Mouse (Mus musculus) thymus, postnatal 36 days (tissue): ENCODE data around the gene Spc25.

Experiments
- DNase-seq, 2 experiments: peaks; one replicate each; pipeline ENCODE4 v3.0.0; 2022; ENCODE audit warnings: mixed read lengths in 2 of 2

Gene Spc25

DNA sequence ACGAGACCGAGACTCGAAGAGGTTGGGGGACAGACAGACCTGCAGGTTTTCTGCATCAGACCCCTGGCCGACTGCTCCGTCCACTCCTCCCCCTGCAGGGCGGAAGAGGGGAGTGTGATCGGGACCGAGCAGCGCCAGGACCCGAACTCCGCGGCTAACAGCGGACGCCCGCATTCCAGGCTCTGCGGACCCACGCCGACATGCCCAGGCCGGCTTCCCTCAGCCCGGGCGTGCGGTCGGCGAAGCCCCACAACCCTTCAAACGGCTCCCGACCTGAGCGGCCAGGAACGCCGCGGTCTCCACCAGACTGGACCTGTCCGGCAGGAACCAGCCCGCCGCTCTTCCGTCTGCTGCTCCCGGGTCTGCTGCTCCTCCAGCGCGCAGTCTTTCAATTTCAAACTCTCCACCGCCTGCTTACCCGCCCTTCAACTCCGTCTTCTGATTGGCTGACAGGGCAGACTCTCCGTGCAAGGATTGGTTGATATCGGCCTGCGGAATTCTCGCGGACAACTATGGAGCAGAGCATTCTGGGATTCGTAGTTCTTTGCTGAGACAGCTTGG is at the start of gene Spc25:
Gene Spc25, minus strand, starts transcription at position 404 of the 561 bp plus-strand sequence.
- DNase-seq: peak; percentile 85 to 91

DNA sequence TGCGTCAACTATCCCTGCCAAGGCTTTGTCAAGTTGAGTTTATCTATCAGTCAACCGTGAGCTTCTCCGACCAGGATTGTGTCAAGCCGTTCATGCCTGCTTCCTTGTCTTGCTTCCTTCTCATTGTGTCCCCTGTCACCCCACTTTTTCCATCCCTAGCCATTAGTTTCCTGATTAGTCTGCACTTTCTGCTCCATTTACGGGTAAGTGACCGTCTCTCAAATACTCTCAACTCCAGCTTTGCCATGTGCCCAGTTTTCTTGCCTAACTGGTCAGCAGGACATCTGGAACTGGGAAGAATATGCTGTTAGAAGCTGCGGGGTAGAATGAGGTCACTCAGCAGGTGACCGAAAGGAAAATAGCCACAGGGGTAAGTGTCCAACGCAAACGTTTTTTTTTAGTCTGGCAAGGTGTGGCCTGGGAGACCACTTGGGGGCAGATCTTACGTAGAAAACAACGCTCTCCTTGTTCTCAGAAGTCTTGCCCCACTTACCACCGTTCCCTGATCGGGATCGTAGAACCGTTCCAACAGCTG is 42.3 kb upstream of the Spc25 start:
- no peak for DNase-seq

DNA sequence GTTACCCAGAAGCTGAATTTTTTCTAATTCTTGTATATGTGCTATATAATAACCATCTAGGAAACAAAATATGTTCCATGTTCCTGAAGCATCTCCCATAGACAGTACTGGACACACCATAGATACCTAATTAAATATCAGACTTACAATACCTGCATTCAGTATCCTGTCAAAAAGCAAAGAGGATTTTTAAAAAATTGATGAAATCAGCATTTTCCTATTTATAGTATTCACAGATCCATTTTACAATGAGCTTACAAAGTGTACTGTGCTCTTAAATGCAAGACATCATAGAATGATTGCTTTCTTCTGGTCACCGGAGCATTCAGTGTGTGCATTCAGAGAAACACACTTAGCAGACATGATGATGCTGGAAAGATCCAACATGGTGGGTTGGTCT is 41.1 kb upstream of the Spc25 start:
- DNase-seq: no peak

DNA sequence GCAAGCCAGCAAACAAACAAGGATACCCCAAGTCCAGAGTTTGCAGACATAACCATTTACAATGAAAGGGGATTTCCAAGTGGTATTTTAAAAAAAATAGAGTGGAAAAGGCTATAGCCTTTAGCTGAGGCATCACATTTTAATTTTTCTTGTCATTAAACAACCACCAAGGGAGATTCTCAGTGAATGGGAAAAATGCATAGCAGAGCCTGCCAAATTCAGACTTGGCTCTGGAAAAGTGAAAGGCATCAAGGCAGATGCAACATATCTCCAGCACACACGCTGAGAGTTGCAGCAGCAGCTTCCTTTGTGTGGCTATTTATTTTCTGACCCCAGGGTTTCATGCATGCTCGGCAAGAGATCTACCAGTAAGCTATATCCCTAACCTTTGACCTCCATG is 38.9 kb upstream of the Spc25 start:
- no peak for DNase-seq

DNA sequence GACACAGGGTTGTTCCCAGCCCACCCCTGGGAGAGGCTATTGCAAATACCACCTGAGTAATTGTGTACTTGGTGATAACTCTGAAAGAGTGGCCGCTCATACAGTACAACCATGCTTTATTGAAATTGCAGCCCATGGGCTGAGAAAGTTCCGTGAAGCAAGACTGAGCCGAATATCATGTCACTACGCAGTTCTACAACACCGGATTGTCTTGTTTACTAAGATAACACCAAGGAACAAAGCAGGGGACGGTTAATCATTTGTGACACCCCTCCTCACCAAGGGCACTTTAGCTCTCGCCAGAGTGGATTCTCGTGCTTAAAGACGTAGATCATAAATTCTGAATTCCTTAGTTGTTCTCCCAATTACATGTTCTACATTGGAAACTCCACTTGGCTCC is 33.3 kb upstream of the Spc25 start:
- no peak for DNase-seq

DNA sequence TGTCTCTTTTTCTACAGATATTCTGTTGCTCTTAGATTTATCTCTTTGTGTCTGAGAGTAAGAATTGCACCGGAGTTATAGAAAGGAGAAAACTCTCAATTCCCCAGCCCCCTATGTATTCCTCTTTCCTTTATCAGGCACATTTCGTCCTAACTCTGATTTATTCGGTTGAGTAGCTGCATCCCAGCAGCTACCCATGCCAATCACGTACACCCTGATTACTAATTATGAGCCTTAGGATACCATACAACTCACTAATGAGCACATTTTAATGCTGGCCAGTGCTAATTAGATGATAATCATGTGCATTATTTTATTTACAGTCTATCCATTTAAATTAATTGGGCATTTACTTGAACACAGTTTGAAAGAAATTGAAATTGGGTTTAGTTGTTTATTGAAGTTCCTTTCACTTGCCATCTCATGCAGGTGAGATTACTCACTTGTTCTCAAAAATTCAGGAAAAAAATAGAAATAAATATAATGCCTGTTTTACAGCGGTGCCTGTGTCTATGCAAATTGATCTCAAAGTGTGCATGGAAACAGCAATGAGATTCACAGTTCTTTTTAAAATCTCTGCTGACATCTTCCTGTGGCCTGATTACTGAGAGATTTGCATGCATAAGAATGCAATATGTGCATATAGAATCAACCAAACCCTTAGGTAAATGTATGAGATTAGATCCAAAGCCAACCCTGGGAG is 29.1 kb upstream of the Spc25 start:
- no peak for DNase-seq

DNA sequence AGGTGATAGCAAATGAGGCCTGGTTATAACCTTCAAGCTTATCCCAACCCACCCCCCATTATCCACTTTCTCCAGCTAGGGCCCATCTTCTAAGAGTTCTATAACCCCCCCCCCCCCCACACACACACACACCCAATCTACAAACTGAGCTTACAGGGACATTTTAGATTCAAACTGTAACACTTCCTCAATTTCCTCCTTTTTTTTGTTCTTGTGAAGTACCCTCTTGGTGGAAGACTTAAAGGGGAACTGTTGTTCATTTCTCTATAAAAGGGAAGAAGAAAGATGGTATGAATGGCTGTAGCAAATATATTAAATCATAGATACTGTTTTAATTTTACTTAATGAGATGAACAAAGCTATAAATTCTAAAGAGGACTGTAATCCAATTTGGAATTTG is 26.1 kb upstream of the Spc25 start:
- DNase-seq: no peak

DNA sequence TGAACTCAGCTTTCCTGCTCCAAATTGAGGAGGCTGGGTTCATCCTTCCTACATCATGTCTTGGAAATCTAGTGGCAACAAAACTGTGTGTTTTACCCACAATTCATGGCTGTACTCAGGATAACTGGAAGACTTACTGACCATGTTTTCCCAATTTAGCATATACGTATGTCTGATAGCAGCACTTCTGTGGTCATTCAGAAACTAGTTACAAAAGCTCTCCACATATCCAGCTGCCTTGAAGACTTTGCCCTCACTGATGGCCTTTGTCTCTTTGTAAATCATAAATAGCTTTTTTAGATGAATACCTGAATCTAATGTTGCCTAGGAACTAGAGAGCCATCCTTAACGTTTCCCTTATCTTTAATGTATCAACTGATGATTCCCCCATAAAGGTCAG is 24.1 kb upstream of the Spc25 start:
- no peak for DNase-seq

DNA sequence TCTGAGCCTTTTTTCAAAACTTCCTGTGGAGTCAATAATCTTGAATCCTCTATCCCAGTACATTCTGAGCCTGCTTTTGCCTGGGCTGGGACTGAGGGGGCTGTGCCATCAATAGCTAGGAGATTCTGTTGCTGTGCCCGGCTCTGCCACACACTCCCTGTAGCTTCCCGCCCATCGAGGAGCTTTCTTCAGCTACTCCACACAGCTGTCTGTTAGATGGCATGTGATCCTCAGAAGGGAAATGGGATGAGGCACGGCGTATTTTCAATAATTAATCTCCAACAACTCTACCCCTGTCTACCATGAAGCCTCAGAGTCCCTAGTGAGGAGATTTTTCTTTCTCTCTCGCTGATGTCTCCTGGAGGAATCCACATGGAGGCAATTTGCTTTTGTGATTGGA is 22.6 kb upstream of the Spc25 start:
- DNase-seq: no peak

DNA sequence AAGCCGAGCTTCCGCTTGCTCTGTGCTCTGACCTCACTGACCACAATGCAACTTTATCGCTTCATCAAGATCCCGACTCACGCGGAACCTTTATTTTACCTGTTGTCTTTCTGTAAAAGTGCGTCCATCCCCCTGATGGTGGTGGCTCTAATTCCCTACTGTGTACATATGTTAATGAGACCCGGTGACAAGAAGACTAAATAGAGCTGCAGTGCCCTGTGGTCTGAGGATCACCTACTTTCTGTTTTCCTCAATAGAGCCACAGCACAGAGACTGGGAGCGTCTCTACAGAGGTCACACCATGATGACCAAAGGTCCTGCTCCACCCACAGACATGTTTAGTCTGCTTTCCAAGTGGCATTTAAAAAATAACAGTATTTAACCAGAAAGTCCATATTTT is 20.9 kb upstream of the Spc25 start:
- DNase-seq: no peak

DNA sequence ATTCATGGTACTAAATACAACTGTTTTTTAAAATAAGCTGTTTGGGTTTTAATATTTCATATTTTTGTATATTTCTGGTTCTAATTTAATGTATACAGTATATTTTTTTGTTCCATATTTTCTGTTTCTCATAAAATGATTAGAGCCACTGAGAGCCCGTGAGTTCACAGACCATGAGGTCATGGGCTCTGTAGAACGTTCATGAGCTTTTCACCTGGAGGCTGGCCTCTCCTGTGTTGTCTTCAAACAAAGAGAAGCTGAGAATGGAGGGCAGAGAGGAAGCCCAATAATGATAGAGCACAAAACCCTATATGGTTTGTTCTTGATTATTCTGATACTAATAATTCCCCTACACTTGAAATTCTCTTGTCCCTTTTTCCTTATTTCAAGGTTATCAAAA is 18.7 kb upstream of the Spc25 start:
- DNase-seq: no peak

DNA sequence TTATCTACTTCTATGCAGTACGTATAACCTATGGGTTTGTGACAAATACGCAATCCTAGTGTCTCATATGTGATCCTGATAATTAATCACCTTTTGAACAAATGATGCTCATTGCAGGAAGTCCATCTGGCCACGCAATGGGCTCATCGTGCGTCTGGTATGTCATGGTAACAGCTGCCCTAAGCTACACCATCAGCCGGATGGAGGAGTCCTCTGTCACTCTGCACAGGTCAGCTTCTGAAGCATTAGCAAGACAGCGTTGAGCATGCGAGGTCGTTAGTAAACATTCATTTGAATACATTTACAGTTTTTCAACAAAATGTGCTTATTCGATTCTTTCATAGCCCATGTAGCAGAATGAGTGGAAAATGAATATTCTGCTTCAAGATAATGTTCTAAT is 16.8 kb upstream of the Spc25 start:
- no peak for DNase-seq

DNA sequence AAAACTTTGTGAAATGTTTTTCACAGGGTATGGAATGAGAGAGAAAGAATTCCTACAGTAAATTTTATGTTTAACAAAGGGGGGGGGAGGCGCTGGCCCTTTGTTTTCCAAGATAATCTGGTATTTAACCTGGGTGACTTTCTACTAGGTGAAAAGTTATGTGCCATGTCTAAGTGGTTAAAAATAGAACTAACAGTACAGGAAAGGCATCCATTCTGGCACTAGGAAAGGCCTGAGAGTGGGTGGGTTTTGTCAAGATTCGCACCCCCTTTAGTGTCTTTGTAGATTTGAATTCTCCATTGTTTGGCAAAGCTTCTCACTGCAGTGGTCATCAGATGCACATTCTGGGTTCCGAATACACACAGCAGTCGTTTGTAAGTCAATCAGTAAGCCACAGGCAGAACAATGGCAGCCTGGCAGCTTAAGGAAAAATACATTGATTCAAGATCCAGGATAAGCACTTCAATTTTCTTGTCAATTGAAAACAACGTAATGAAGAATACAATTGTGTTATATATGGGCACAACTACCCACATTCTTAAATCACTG is 15.9 kb upstream of the Spc25 start:
- no peak for DNase-seq

DNA sequence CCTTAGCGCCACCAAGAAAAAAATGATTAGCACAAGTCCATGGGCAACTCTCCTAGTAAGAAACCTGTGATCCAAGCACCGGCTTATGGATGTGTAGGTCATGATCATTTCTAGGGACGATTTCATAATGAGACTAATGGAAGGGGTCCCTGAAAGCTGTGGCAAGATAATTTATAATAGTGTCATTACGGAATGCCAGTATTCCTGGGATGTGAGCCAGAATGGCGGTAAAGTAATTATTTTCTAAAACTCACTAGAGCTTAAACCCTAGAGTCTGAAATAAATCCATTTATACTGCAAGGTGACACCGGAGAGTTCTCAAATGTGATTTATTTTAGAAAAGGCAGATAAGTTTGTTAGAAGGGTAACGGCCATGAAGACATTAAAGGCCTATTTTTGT is 9.2 kb upstream of the Spc25 start:
- DNase-seq: no peak

DNA sequence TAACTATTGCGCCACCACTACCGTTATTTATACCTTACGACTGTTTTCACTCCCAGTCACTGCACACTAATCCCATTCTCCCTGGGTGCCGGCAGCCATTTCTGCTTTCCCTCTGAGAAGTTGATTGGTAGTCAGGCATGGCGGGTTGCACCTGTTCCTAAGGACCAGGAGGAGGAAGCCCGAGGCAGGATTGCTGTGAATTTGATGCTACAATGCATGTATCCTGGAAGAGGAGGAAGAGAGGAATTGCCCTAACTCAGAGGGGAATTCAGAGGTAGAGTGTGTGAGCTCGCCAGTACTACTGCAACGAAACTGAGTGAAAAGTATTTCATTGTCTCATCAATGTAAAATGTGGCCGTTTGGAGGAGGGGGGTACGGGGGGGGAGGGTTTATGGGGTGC is 6.7 kb upstream of the Spc25 start:
- no peak for DNase-seq

DNA sequence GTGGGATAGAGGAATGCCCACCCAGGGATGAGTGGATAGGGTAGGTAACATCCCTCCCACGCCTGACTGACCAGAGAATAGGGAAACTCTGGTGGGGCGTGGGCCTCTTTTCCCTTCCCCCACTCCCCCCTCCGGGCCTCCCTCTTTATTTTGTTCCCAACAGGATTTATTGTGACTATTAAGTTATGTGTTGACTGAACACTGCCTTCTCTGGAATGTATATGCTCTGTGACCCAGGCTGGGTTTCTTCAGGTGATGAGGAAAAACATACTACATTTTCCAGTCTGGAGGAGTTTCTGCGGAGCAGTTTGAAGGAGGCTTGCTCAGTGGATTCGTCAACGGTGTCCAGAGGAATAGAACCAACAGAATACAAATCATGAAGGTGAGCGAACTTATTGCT is 4.8 kb upstream of the Spc25 start, which contains the start of gene G6pc2:
Gene G6pc2, plus strand, starts transcription at position 301 of the 400 bp plus-strand sequence.
- DNase-seq: no peak

DNA sequence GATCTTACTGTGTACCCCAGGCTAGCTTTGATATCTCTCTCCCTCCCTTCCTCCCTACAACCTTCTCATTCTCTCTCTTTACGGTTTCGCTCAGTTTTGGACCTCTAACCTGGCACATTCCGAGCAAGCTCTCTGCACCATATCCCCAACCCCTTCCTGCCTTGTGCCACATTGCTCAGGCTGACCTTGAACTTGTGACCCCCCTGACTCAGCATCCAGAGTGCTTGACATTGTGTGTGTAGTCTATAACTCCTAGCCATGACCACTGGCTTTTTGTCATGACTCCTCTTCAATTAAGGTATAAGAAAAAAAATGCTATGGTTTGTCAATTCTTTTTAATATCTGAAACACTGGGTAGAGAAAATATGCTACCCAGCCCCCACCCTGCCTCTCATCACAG is 3.7 kb upstream of the Spc25 start:
- no peak for DNase-seq

DNA sequence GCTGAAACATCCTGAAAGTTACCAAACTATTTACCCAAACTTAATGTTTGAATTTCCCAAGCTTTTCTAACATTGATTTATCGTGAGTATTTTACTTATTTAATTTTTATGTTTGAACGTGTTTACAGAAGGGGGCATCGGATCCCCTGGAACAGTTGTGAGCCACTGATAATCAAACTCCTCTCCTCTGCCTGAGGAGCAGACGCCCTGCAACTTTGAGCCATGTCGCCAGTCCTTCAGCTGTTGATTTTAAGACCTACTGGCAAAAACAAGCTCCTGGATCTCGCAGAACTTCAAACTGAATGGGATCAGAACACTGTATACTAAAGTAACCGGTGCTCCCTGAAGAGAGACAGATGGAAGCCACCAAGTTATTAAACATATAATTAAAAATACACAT is 529 bp upstream of the Spc25 start:
- no peak for DNase-seq

DNA sequence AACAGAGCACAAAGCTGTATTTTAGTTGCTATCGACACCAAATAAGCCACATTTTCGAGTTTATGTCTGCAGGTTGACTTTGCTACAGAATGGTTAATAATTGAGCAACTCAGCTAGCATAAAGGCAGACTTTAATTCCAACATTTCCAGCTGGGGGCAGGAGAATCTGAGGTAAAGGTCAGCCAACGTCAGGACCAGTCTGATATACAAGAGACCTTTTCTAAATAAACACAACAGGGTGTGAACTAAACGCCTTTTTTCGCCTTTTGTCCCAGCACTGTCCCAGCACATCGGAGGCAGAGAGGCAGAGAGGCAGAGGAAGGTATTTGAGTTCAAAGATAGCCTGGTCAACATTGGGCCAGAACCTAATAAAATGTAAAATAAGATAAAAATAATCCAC is 809 bp downstream of the Spc25 start:
- DNase-seq: no peak

DNA sequence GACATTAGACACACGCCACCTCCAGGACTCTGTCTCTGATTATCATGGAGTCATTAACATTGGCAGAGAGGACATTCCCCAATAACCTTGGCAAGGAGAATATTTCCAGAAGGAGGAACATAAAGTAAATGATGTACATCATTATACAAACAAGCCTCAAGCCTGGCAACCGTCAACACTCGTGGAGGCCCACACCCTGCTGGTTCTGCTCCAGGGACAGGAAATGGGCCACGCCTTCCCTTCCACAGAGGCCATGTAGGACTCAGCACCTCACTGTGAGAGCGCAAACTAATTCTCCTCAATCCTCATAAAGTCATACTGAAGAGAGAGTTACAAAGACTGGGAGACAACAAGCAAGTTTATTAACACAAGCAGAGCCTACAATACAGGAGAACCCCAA is 12.4 kb downstream of the Spc25 start:
- DNase-seq: no peak

DNA sequence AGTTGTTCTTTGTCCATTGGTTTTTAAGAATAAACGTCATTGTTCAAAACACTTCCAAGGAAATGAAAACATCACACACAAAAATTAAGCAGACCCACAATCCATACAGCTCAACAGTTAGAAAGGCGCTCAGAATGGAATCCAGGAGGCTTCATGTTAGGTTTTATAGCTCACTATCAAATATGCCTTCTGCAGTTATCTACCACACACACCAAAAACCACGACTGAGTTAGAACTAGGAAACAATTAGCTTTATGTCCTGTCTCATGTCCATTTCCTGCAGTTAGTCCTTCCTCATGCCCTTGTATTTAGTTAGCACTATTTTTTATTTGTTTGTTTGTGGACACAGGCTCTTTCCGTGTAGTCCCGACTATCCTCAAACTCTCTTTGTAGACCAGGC is 14.9 kb downstream of the Spc25 start:
- no peak for DNase-seq

DNA sequence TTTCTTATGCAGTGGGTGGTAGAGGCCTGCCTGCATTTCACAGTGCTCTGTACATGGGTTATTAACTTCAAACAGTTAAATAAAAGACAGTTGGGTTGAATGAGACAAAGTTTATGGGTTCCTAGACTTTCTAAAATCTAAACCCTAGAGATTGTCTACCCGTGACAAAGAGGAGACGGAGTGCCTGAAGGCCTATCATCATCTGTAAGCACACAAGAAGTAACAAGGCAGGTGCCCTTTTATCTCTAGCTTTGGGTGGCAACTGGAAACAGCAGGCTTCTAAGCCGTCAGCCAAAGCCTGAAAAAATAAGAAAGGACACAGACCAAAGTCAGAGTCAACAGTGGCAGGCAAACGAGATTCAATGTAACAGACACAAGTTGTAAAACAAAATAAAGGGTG is 16.8 kb downstream of the Spc25 start:
- DNase-seq: no peak

DNA sequence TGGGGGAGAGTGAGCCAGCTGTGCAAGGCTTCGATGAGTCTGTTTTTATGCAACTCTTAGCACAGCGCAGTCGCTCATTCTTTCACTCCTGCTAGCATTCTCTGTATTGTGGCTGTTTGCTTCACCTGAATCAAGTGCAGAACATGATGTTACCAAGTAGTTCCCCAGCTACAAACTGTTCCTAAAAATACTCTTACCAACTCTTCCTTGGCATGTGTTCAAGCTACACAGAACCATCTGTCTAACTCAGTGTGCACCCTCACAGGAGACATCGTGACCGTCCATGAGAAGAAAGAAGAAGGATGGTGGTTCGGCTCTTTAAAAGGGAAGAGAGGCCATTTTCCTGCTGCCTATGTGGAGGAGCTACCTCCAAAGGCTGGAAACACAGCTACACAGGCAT is 17.3 kb downstream of the Spc25 start:
- no peak for DNase-seq

DNA sequence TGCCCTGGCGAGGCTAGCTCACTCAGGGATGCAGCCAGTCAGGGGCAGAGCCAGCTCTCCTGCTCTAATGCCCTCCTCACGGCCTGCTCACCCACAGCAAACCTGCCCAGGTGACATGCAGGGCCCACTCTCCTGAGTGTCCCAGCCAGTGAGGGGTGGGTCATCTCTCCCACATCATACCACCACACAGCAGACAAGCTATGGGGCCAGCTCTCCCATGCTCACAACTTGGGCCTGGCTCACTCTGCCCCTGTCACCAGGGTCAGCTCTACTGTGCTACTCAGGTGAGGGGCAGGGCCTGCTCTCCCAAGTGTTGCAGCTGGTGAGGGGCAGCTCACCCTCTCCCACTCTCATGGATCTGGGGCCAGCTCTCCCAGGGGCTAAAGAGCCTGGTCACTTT is 18.0 kb downstream of the Spc25 start:
- no peak for DNase-seq

DNA sequence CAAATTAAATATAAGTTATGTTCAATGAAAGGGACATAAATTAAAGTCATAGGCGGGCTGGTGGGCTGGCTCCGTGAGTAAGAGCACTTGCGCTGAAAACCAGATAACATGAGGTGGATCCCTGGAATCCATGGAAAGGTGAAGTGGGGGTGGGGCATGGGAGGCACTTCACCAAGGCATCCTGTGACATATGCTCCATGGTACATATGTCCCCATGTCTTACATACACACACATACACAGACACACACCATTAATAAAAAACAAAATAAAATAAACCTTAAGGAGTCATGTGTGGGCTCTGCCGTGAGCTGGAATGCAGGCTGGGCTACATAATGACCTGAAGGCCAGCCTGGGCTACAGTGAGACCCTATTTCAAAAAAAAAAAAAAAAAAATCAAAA is 26.3 kb downstream of the Spc25 start:
- no peak for DNase-seq
